Mouse (Mus musculus) limb, embryonic 14.5 days (tissue): ENCODE measurements around the gene Plekhm2. TPM values are rescaled to one million over a fixed set of nuclear protein-coding genes. Genes with fewer than 3 reads are reported as not detected.

Source experiments
- ATAC-seq: fragments of 200-750 bp; cut with Nextera tagmentation; 2 replicates; pipeline ENCODE4 v1.8.0; 2017; ENCODE audit warnings: low read depth, moderate number of reproducible peaks, moderate TSS enrichment; ENCODE audit not compliant: low FRiP score
- DNase-seq: peaks from one replicate; pipeline ENCODE4 v3.0.0-alpha.2; 2015; ENCODE audit warnings: low spot score
- H3K27ac ChIP-seq: fragments of 300-500 bp; sonication (generic); replicated peaks from 2 replicates; pipeline ENCODE4 v1.5.1; 2014; ENCODE audit warnings: low read depth, mild to moderate bottlenecking, low read length, moderate library complexity, mixed read lengths
- H3K27me3 ChIP-seq: fragments of 300-500 bp; sonication (generic); 2 replicates; pipeline ENCODE4 v1.6.1; 2014; ENCODE audit warnings: low read length, mixed read lengths; ENCODE audit not compliant: control insufficient read depth, insufficient read depth
- H3K36me3 ChIP-seq: fragments of 300-500 bp; sonication (generic); 2 replicates; pipeline ENCODE4 v1.6.1; 2014; ENCODE audit warnings: mild to moderate bottlenecking, low read length, moderate library complexity, mixed read lengths; ENCODE audit not compliant: control insufficient read depth, insufficient read depth
- H3K4me1 ChIP-seq: fragments of 300-500 bp; sonication (generic); 2 replicates; pipeline ENCODE4 v1.6.1; 2014; ENCODE audit warnings: antibody characterized with exemption, low read length, mixed read lengths; ENCODE audit not compliant: control insufficient read depth, insufficient read depth
- H3K4me2 ChIP-seq: fragments of 300-500 bp; sonication (generic); replicated peaks from 2 replicates; pipeline ENCODE4 v1.6.1; 2014; ENCODE audit warnings: low read depth, mild to moderate bottlenecking, low read length, moderate library complexity; ENCODE audit not compliant: severe bottlenecking
- H3K4me3 ChIP-seq: fragments of 300-500 bp; sonication (generic); replicated peaks from 2 replicates; pipeline ENCODE4 v1.5.1; 2014; ENCODE audit warnings: low read length
- H3K9ac ChIP-seq: fragments of 300-500 bp; sonication (generic); 2 replicates; pipeline ENCODE4 v1.6.1; 2014; ENCODE audit warnings: mild to moderate bottlenecking, low read depth, low read length, moderate library complexity; ENCODE audit not compliant: severe bottlenecking
- H3K9me3 ChIP-seq: fragments of 300-500 bp; sonication (generic); 2 replicates; pipeline ENCODE4 v1.6.1; 2016; ENCODE audit warnings: low read length; ENCODE audit not compliant: control insufficient read depth
- POLR2A ChIP-seq: fragments of 200-500 bp; IDR thresholded peaks from 2 replicates; pipeline ENCODE4 v1.8.0; 2012; ENCODE audit warnings: inconsistent platforms, mild to moderate bottlenecking, moderate library complexity, borderline replicate concordance; ENCODE audit not compliant: insufficient read depth, insufficient read length; ENCODE audit errors: extremely low read depth
- WGBS: fragments of 180-500 bp; shearing (Covaris S2); extraction: QIAGEN DNeasy Blood & Tissue Kit; methylation state at CpG from one replicate; pipeline ENCODE4 v1.1.7; 2014; 5-methylcytosine and 5-hydroxymethylcytosine counted together
- polyA plus RNA-seq, 2 experiments: library from polyadenylated mRNA; depleted of rRNA in 1 of 2; stranded (reverse) in 1 of 2; unstranded in 1 of 2; fragments of >200 nt; fragmentation: Nextera tagmentation in 1 of 2; extraction: Ambion mirVana in 1 of 2; gene quantifications; 2 replicates each; pipeline versions ENCODE4 v1.2.1 to v1.2.3; 2012 to 2014

The Plekhm2 gene
- polyA plus RNA-seq, 2 experiments, result 4.9 to 51.8 TPM

GRCm38 (mm10) chr4:141660884-141661283, 3.8 kb downstream of the Plekhm2 start:
- no peaks in the 10 kb centered on the region for H3K27me3 ChIP-seq
- no peak overlapping the region for H3K27ac ChIP-seq
- no peak overlapping the region for H3K4me2 ChIP-seq
- peaks cover 8% of the 10 kb centered on the region for H3K4me1 ChIP-seq
- no peak overlapping the region for H3K9ac ChIP-seq
- no peaks in the 10 kb centered on the region for H3K9me3 ChIP-seq
- 90% methylated on average over 11 of the region's 11 CpGs for WGBS
- H3K36me3 ChIP-seq, result peaks cover 34% of the 10 kb centered on the region
- H3K4me3 ChIP-seq, result no peak overlapping the region
- DNase-seq, result no peak
- no peak for ATAC-seq
- no peak for TF ChIP-seq POLR2A

- TF ChIP-seq POLR2A, result no peak
- ATAC-seq (no peak), DNase-seq (no peak)
- Histone ChIP-seq H3K27me3 (no peaks in the 10 kb centered on the region), H3K4me3 (no peak overlapping the region), H3K36me3 (peaks cover 37% of the 10 kb centered on the region), H3K4me2 (no peak overlapping the region), H3K27ac (no peak overlapping the region), H3K4me1 (peaks cover 5% of the 10 kb centered on the region), H3K9ac (no peak overlapping the region), H3K9me3 (no peaks in the 10 kb centered on the region)
- WGBS, result 37% methylated on average over 4 of the region's 4 CpGs
Measured at GRCm38 (mm10) chr4:141659739-141660138, 5.0 kb downstream of the Plekhm2 start.

DNA sequence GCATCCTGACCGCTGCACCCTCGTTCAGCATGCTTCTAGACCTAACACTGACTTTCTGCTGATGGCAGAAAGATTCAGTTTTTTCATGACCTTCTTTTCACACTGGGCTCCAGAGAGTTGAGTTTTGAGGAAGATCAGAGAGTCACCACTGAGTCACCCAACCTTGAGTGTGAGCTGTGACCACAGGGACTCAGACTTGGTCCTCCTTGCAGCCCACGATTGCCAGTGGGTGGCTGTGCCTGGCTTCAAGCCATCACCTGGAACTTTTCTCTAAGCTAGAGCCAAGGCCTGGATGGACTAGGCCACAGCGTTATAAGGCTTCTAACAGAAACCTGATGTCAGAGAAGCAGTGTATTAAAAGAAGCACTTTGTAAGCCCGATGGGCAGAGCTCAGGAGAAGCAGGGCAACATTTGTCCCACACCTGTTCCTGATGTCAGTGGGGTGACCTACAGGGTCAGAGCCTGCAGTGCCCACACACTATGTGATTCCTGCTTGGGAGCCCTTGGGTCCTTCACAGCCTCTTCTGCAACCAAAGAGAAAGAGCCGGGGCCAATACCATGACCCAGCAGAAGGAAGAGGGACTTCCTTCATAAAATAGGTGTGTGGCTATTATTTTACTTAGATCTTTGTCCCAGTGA, 5.7 kb downstream of the Plekhm2 start:
- ATAC-seq (no peak), DNase-seq (no peak)
- Histone ChIP-seq H3K27me3 (no peaks in the 10 kb centered on the region), H3K4me1 (no peaks in the 10 kb centered on the region), H3K9me3 (no peaks in the 10 kb centered on the region), H3K9ac (no peak overlapping the region), H3K4me3 (no peak overlapping the region), H3K36me3 (peaks cover 41% of the 10 kb centered on the region), H3K27ac (no peak overlapping the region), H3K4me2 (no peak overlapping the region)
- TF ChIP-seq POLR2A, result no peak
- WGBS, result 83% methylated on average over 6 of the region's 6 CpGs

- no peak overlapping the region for H3K9ac ChIP-seq
- H3K4me1 ChIP-seq, result no peaks in the 10 kb centered on the region
- H3K4me2 ChIP-seq, result no peak overlapping the region
- DNase-seq, result no peak
- no peaks in the 10 kb centered on the region for H3K9me3 ChIP-seq
- 89% methylated on average over 8 of the region's 8 CpGs for WGBS
- no peaks in the 10 kb centered on the region for H3K27me3 ChIP-seq
- ATAC-seq, result no peak
- H3K36me3 ChIP-seq, result peaks cover 50% of the 10 kb centered on the region
- no peak overlapping the region for H3K27ac ChIP-seq
- H3K4me3 ChIP-seq, result no peak overlapping the region
- TF ChIP-seq POLR2A, result no peak
Measured at GRCm38 (mm10) chr4:141656932-141657331, 7.8 kb downstream of the Plekhm2 start.

GRCm38 (mm10) chr4:141655908-141656608, 8.6 kb downstream of the Plekhm2 start:
- ATAC-seq, result no peak
- no peaks in the 10 kb centered on the region for H3K9me3 ChIP-seq
- H3K4me1 ChIP-seq, result no peaks in the 10 kb centered on the region
- no peak overlapping the region for H3K9ac ChIP-seq
- H3K4me2 ChIP-seq, result no peak overlapping the region
- H3K27ac ChIP-seq, result no peak overlapping the region
- DNase-seq, result no peak
- H3K4me3 ChIP-seq, result no peak overlapping the region
- WGBS, result 85% methylated on average over 12 of the region's 12 CpGs
- no peak for TF ChIP-seq POLR2A
- H3K27me3 ChIP-seq, result no peaks in the 10 kb centered on the region
- peaks cover 53% of the 10 kb centered on the region for H3K36me3 ChIP-seq
